Mouse (Mus musculus) intestine, embryonic 16.5 days (tissue): Measurements from ENCODE around the gene Atp2b1. TPM values are rescaled to one million over a fixed set of nuclear protein-coding genes. Genes with fewer than 3 reads are reported as not detected.

Experiments used
- ATAC-seq: fragments of 200-750 bp; cut with Nextera tagmentation; 2 replicates; pipeline ENCODE4 v1.8.0; 2017; ENCODE audit warnings: moderate TSS enrichment, moderate library complexity
- H3K27ac ChIP-seq: fragments of 300-500 bp; sonication (generic); 2 replicates; pipeline ENCODE4 v1.5.1; 2014; ENCODE audit warnings: mild to moderate bottlenecking, low read length
- H3K27me3 ChIP-seq: fragments of 300-500 bp; sonication (generic); replicated peaks from 2 replicates; pipeline ENCODE4 v1.6.1; 2014; ENCODE audit warnings: low read length, control low read depth, mixed read lengths; ENCODE audit not compliant: control insufficient read depth, insufficient read depth
- H3K36me3 ChIP-seq: fragments of 300-500 bp; sonication (generic); 2 replicates; pipeline ENCODE4 v1.6.1; 2014; ENCODE audit warnings: low read length, control low read depth; ENCODE audit not compliant: control insufficient read depth, insufficient read depth
- H3K4me1 ChIP-seq: fragments of 300-500 bp; sonication (generic); 2 replicates; pipeline ENCODE4 v1.6.1; 2014; ENCODE audit warnings: low read length, control low read depth, mixed read lengths; ENCODE audit not compliant: control insufficient read depth, insufficient read depth
- H3K4me2 ChIP-seq: fragments of 300-500 bp; sonication (generic); 2 replicates; pipeline ENCODE4 v1.6.1; 2014; ENCODE audit warnings: low read depth, low read length, control low read depth
- H3K4me3 ChIP-seq: fragments of 300-500 bp; sonication (generic); 2 replicates; pipeline ENCODE4 v1.5.1; 2014; ENCODE audit warnings: mild to moderate bottlenecking, low read length
- H3K9ac ChIP-seq: fragments of 300-500 bp; sonication (generic); 2 replicates; pipeline ENCODE4 v1.6.1; 2014; ENCODE audit warnings: low read depth, low read length
- H3K9me3 ChIP-seq: fragments of 300-500 bp; sonication (generic); 2 replicates; pipeline ENCODE4 v1.6.1; 2016; ENCODE audit warnings: low read length, control low read depth; ENCODE audit not compliant: control insufficient read depth
- WGBS: fragments of 180-500 bp; shearing (Covaris S2); extraction: QIAGEN DNeasy Blood & Tissue Kit; methylation state at CpG from one replicate; pipeline ENCODE4 v1.1.7; 2014; 5-methylcytosine and 5-hydroxymethylcytosine counted together
- polyA plus RNA-seq: library from polyadenylated mRNA; unstranded; fragments of >200 nt; fragmentation: Nextera tagmentation; extraction: Ambion mirVana; gene quantifications from 2 replicates; pipeline ENCODE4 v1.2.1, GENCODE M21; 2015

Gene Atp2b1
- polyA plus RNA-seq, 1 experiment from 2014 or later = 149 TPM

GRCm38 (mm10) chr10:99027462-99027861, 113.3 kb downstream of the Atp2b1 start:
- Histone ChIP-seq H3K36me3 (no peaks in the 10 kb centered on the region), H3K4me2 (no peak overlapping the region), H3K4me1 (no peaks in the 10 kb centered on the region), H3K4me3 (no peak overlapping the region), H3K27me3 (no peaks in the 10 kb centered on the region), H3K27ac (no peak overlapping the region), H3K9me3 (no peaks in the 10 kb centered on the region), H3K9ac (no peak overlapping the region)
- WGBS = 76% methylated on average over 5 of the region's 5 CpGs
- ATAC-seq = no peak

DNA sequence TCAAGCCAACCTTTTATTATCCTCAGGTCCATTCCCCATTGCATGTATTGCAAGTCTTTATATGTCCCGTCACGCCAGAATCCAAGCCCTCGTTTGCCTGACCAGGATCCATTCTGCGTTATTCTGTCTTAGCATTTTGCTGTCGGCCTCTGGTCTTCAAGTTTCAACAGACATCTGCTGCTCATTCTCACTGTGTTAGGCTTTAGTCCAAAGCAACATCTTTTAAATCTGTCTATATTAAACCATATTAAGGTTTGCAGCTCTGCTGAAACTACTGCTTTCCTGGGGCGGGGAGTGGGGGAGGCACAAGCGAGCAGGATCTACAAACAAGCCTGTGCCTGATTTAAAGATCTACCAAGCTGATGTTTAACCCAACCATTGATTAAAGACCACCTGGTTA, 115.6 kb downstream of the Atp2b1 start:
- Histone ChIP-seq H3K9me3 (no peaks in the 10 kb centered on the region), H3K27ac (no peak overlapping the region), H3K4me1 (no peaks in the 10 kb centered on the region), H3K36me3 (no peaks in the 10 kb centered on the region), H3K9ac (no peak overlapping the region), H3K27me3 (no peaks in the 10 kb centered on the region), H3K4me2 (no peak overlapping the region), H3K4me3 (no peak overlapping the region)
- WGBS = 82% methylated on average over 7 of the region's 7 CpGs
- no peak for ATAC-seq

- H3K4me2 ChIP-seq = no peak overlapping the region
- no peak overlapping the region for H3K27ac ChIP-seq
- no peaks in the 10 kb centered on the region for H3K4me1 ChIP-seq
- ATAC-seq = no peak
- no peak overlapping the region for H3K9ac ChIP-seq
- H3K4me3 ChIP-seq = no peak overlapping the region
- no peaks in the 10 kb centered on the region for H3K36me3 ChIP-seq
- 92% methylated on average over 15 of the region's 15 CpGs for WGBS
- no peaks in the 10 kb centered on the region for H3K27me3 ChIP-seq
- H3K9me3 ChIP-seq = no peaks in the 10 kb centered on the region
Observed at GRCm38 (mm10) chr10:99033830-99034828, 119.9 kb downstream of the Atp2b1 start.

DNA sequence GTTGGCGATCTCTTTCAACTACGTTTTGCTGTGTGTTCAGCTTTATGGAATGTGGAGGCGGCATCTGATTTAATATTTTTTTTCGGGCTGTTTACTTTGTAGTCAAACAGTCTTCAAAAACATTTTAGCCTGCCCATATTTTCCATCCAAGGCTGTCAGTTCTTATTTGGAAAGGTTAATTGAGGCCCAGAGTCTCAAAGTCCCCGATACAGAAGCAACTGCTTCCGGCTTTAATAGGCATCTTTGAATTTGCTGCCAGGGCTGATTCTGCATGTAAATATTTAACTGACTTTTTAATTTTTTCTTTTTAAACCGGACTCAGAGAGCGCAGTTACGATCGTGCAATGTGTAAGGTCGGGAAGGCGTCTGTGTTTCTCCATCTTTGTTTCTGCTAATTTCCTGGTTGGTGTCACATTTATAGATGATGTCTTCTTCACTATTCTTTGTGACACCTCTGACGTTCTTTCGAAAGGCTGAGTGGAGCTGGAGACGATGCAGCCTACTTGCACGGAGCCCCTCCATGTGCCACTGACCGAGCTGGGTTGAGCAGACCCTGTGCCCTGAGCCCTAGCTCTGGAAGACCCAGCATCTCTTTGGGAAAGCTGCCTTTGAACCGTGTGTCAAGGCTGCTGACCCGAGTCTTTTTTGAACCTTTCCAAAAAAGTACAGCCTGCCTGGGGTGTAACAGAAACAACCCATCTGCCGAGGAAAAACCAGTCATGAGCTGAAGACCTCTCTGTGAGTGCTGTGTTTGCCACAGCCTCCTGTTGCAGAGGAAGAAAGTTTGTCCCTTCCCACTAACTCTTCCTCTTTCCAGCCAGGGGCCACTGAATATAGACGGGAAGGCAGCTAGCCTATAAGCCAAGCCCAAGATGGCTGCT, 123.2 kb downstream of the Atp2b1 start:
- H3K27ac ChIP-seq = no peak overlapping the region

DNA sequence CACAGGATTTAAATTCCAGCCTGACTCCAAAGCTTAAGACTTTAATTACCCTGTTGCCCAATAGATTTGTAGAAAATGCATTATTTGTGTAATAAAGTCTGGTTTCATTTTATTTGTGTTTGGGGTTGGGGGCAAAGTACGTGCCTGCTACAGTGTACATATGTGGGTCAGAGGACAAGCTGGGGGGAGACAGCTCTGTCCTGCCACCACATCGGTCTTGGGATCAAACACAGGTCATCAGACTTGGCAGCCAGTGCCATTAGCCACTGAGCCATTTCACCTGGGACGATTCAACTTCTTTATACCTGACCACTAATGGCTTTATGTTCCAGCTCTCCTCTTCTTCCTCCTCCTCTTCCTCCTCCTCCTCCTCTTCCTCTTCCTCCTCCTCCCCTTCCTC, 124.7 kb downstream of the Atp2b1 start:
- no peaks in the 10 kb centered on the region for H3K9me3 ChIP-seq
- no peaks in the 10 kb centered on the region for H3K36me3 ChIP-seq
- no peak for ATAC-seq
- H3K27me3 ChIP-seq = no peaks in the 10 kb centered on the region
- H3K4me2 ChIP-seq = no peak overlapping the region
- WGBS = 68% methylated on average over 3 of the region's 3 CpGs
- H3K4me3 ChIP-seq = no peak overlapping the region
- no peaks in the 10 kb centered on the region for H3K4me1 ChIP-seq
- no peak overlapping the region for H3K9ac ChIP-seq
- H3K27ac ChIP-seq = no peak overlapping the region

More for the DNA sequence above, 123.2 kb downstream of the Atp2b1 start:
- Histone ChIP-seq H3K9ac (no peak overlapping the region), H3K9me3 (no peaks in the 10 kb centered on the region), H3K4me2 (no peak overlapping the region), H3K4me1 (no peaks in the 10 kb centered on the region), H3K27me3 (no peaks in the 10 kb centered on the region), H3K36me3 (no peaks in the 10 kb centered on the region), H3K4me3 (no peak overlapping the region)
- ATAC-seq = no peak
- WGBS = 72% methylated on average over 21 of the region's 21 CpGs

DNA sequence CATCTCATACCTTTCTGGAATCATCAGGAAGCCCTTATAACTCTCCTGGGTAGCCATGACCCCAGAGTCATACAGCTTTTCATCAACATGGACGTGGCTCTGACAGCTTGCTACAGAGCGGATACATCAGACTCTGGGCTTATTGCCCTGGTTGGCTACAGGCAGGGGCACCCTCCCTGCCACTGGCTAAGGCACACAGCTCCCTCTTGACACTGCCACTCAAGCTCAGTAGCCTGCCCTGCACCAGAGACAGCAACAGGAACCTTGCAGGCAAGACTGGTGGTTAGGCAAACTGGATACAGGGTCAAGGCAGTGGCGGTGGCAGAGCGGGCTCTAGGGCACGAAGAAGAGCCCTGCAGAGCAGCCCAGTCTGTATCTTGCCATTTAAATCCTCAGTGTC, 126.0 kb downstream of the Atp2b1 start:
- no peak for ATAC-seq
- Histone ChIP-seq H3K4me2 (no peak overlapping the region), H3K9ac (no peak overlapping the region), H3K27me3 (no peaks in the 10 kb centered on the region), H3K4me1 (no peaks in the 10 kb centered on the region), H3K36me3 (no peaks in the 10 kb centered on the region), H3K9me3 (no peaks in the 10 kb centered on the region), H3K4me3 (no peak overlapping the region), H3K27ac (no peak overlapping the region)
- WGBS = 95% methylated on average over 5 of the region's 5 CpGs

DNA sequence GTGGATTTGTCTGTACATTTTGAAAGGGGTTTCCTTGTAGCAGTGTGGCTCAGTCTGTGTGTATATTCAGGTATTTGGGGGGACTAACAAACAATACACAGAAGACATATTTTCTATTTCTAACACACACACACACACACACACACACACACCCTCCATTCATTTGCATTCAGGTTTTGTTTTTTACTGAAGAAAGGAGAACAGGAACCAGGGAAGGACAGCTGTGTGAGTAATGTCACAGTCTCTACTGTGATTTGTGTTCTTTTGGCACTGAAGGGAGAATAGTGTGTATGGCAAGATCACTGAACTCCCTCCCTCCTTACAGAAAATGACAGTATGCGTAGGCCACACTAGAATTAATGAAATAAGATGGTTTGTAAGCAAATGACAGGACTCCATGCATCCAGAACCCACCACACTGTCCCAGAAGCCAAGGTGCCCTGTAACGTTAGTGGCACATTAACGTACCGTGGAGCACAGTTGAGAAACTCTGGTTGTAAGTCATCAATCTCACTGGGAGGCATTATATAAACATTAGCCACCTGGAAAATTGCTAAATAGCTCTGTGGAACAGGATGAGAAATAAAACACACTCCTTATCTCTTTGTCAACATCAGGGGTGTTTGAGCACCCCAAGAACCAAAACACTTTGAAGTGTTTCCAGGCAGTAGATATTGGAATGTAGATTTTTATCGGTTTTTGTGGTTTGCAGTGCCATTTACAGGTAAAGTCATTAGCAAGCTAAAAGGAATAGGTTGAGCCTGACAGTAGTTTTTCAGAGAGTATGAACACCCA, 132.7 kb downstream of the Atp2b1 start:
- H3K4me1 ChIP-seq = no peaks in the 10 kb centered on the region
- no peaks in the 10 kb centered on the region for H3K27me3 ChIP-seq
- no peak for ATAC-seq
- no peaks in the 10 kb centered on the region for H3K9me3 ChIP-seq
- no peak overlapping the region for H3K4me3 ChIP-seq
- H3K9ac ChIP-seq = no peak overlapping the region
- no peak overlapping the region for H3K4me2 ChIP-seq
- WGBS = 40% methylated on average over 5 of the region's 5 CpGs
- no peaks in the 10 kb centered on the region for H3K36me3 ChIP-seq
- H3K27ac ChIP-seq = no peak overlapping the region

DNA sequence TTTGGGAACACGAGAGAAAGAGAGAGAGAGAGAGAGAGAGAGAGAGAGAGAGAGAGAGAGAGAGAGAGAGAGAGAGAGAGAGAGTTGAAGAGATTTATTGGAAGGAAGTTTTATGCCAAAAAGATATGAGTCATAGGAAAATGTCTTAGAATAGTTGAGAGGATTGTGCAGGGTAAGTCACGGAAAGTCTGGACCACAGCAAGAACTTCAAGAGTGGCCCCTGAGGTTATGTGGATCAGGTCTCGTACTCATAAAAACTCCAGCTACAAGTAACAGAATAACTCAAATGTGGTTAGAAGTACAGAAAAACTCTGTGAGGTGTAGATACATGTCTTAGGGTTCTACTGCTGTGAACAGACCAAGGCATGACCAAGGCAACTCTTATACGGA, 133.3 kb downstream of the Atp2b1 start:
- no peak overlapping the region for H3K4me2 ChIP-seq
- no peaks in the 10 kb centered on the region for H3K27me3 ChIP-seq
- no peak for ATAC-seq
- H3K4me3 ChIP-seq = no peak overlapping the region
- no peaks in the 10 kb centered on the region for H3K36me3 ChIP-seq
- WGBS = 65% methylated on average over 4 of the region's 4 CpGs
- no peak overlapping the region for H3K27ac ChIP-seq
- H3K4me1 ChIP-seq = no peaks in the 10 kb centered on the region
- no peaks in the 10 kb centered on the region for H3K9me3 ChIP-seq
- no peak overlapping the region for H3K9ac ChIP-seq

- Histone ChIP-seq H3K27me3 (no peaks in the 10 kb centered on the region), H3K9me3 (no peaks in the 10 kb centered on the region), H3K4me1 (no peaks in the 10 kb centered on the region), H3K27ac (no peak overlapping the region), H3K36me3 (no peaks in the 10 kb centered on the region), H3K4me2 (no peak overlapping the region), H3K9ac (no peak overlapping the region), H3K4me3 (no peak overlapping the region)
- WGBS = 77% methylated on average over 7 of the region's 7 CpGs
- ATAC-seq = no peak
Observed at GRCm38 (mm10) chr10:99050093-99050492, 135.9 kb downstream of the Atp2b1 start.
